Mouse (Mus musculus) limb, embryonic 15.5 days (tissue): ENCODE results near the gene Mical1. TPM values are rescaled to one million over a fixed set of nuclear protein-coding genes. Genes with fewer than 3 reads are reported as not detected.

Source experiments
- ATAC-seq: fragments of 200-750 bp; cut with Nextera tagmentation; 2 replicates; pipeline ENCODE4 v1.8.0; 2017; ENCODE audit warnings: low read depth, moderate TSS enrichment; ENCODE audit not compliant: insufficient number of reproducible peaks, low FRiP score, low TSS enrichment
- H3K27ac ChIP-seq: fragments of 300-500 bp; sonication (generic); 2 replicates; pipeline ENCODE4 v1.5.1; 2015; ENCODE audit warnings: moderate library complexity, mild to moderate bottlenecking, inconsistent platforms
- H3K27me3 ChIP-seq: fragments of 300-500 bp; sonication (generic); 2 replicates; pipeline ENCODE4 v1.6.1; 2015; ENCODE audit warnings: inconsistent platforms
- H3K36me3 ChIP-seq: fragments of 300-500 bp; sonication (generic); 2 replicates; pipeline ENCODE4 v1.6.1; 2015; ENCODE audit warnings: inconsistent platforms
- H3K4me1 ChIP-seq: fragments of 300-500 bp; sonication (generic); 2 replicates; pipeline ENCODE4 v1.6.1; 2015; ENCODE audit warnings: inconsistent platforms
- H3K4me2 ChIP-seq: fragments of 300-500 bp; sonication (generic); 2 replicates; pipeline ENCODE4 v1.6.1; 2015; ENCODE audit warnings: mild to moderate bottlenecking, inconsistent platforms
- H3K4me3 ChIP-seq: fragments of 300-500 bp; sonication (generic); 2 replicates; pipeline ENCODE4 v1.5.1; 2015; ENCODE audit warnings: mild to moderate bottlenecking, inconsistent platforms
- H3K9ac ChIP-seq: fragments of 300-500 bp; sonication (generic); 2 replicates; pipeline ENCODE4 v1.6.1; 2015; ENCODE audit warnings: inconsistent platforms
- H3K9me3 ChIP-seq: fragments of 300-500 bp; sonication (generic); 2 replicates; pipeline ENCODE4 v1.6.1; 2016; ENCODE audit warnings: inconsistent platforms
- WGBS: fragments of 180-500 bp; shearing (Covaris S2); methylation state at CpG from one replicate; pipeline ENCODE4 v1.1.7; 2015; 5-methylcytosine and 5-hydroxymethylcytosine counted together
- polyA plus RNA-seq: library from polyadenylated mRNA; unstranded; fragments of >200 nt; fragmentation: Nextera tagmentation; extraction: Ambion mirVana; gene quantifications from 2 replicates; pipeline ENCODE4 v1.2.1, GENCODE M21; 2015

The Mical1 gene
- 36.0 and 40.8 TPM in 2 replicates for polyA plus RNA-seq

DNA sequence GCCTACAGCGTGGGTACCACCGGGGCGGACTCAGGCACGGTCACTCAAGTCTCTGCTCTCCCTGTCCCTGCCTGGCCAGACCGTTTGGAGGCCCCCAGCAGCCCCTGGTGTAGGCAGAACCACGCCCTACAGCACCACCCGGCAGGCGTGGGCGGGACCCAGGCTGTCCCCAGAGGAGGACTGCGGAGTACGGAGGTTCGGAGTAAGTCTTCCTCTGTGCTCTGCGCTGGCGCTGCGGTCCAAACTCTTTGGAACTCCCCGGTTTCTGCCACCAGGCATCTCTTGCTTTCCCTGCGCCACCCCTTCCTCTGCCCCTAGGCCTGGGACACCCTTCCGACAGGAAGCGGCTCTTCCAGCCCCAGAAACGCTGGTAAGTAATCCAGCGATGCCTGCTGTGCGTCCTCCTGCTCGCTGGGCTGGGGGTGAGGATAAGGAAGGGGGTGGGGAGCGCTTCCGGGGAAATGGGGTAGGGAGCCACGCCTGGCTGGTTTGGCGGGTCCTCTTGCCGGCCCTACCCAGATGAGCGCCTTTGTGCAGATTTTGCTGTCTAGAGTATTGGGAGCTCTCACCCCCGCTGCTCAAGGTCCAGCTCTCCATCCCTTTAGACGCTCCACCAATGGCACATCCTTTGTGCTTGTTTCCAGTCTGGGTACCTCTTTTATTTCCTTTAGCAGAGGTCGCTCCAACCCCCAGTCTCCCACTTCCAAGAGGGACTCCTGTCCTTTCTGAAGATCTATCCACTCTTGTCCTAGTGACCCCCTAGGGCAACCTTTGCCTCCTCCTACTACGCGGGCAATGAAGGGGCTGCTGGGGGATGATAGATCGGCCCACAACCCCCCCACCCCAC, at the start of gene Mical1:
TSS of gene Mical1 (plus strand) at position 144 of the 847 bp plus-strand sequence.
- peaks cover 23% of the 10 kb centered on the region for H3K36me3 ChIP-seq
- H3K27me3 ChIP-seq, result no peaks in the 10 kb centered on the region
- peak; percentile 72 for ATAC-seq
- H3K27ac ChIP-seq, result peak within 1 kb of the TSS; percentile 85
- under 1% methylated on average over 35 of the region's 35 CpGs for WGBS
- H3K9ac ChIP-seq, result peak within 1 kb of the TSS; percentile 33
- H3K9me3 ChIP-seq, result no peaks in the 10 kb centered on the region
- peak within 1 kb of the TSS; percentile 82 for H3K4me2 ChIP-seq
- H3K4me1 ChIP-seq, result peaks cover 31% of the 10 kb centered on the region
- H3K4me3 ChIP-seq, result peak within 1 kb of the TSS; percentile 60

DNA sequence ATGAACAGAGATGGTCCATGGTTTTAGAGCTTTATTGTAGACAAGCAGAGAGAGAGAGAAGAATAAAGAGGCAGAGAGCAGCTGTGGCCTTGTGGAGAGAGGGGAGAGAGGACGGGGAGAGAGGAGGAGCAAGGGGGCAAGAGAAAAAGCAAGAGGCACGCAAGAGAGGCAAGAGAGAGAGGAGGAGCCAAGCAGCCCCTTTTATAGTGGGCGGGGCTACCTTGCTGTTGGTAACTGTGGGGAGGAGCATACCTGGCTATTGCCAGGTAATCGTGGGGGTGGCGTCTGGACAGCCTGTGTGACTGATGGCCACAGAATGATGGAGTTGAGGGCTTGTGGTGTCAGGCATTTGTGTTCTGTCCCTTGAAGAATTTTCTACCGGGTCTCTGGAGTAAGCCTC, 49.7 kb upstream of the Mical1 start:
- Histone ChIP-seq H3K27ac (no peak overlapping the region), H3K9ac (no peak overlapping the region), H3K4me2 (no peak overlapping the region), H3K27me3 (no peaks in the 10 kb centered on the region), H3K4me1 (no peaks in the 10 kb centered on the region), H3K9me3 (no peaks in the 10 kb centered on the region), H3K36me3 (no peaks in the 10 kb centered on the region), H3K4me3 (no peak overlapping the region)
- WGBS, result 49% methylated on average over 6 of the region's 6 CpGs
- ATAC-seq, result no peak

DNA sequence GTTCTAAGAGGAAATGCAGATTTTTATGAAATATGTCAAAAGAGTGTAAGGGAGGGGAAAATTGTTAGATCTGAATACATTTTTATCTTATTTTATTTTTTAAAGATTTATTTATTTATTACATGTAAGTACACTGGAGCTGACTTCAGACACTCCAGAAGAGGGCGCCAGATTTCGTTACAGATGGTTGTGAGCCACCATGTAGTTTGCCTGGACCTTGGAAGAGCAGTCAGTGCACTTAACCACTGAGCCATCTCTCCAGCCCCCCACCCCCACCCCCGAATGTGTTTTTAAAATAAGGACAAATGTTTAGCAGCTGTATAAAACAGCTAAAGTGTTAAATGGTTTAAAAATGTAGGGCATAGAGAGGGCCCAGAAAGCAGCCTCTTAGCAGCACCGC, 41.5 kb upstream of the Mical1 start:
- Histone ChIP-seq H3K36me3 (no peaks in the 10 kb centered on the region), H3K4me3 (no peak overlapping the region), H3K9ac (no peak overlapping the region), H3K27me3 (no peaks in the 10 kb centered on the region), H3K9me3 (no peaks in the 10 kb centered on the region), H3K27ac (no peak overlapping the region), H3K4me1 (no peaks in the 10 kb centered on the region), H3K4me2 (no peak overlapping the region)
- ATAC-seq, result no peak
- 28% methylated on average over 4 of the region's 4 CpGs for WGBS

DNA sequence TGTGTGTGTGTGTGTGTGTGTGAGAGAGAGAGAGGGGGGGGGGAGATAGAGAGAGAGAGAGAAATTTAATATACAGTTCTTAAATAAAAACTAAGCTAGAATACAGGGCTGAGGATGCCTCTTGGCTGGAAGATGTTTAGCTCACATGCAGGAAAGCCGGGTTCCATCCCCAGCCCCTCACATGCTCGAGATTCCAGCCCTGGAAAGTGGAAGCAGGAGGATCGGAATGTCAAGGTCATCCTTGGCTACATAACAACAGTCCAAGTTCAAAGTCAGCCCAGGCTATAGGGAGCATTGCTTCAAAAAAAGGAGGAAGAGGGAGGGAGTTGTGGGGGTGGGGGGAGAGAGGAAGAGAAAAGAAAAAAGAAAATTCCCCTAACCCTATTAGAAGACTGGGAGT, 41.0 kb upstream of the Mical1 start:
- Histone ChIP-seq H3K36me3 (no peaks in the 10 kb centered on the region), H3K4me3 (no peak overlapping the region), H3K27ac (no peak overlapping the region), H3K4me2 (no peak overlapping the region), H3K9ac (no peak overlapping the region), H3K9me3 (no peaks in the 10 kb centered on the region), H3K27me3 (no peaks in the 10 kb centered on the region), H3K4me1 (no peaks in the 10 kb centered on the region)
- 39% methylated on average over 3 of the region's 3 CpGs for whole genome bisulfite sequencing
- no peak for ATAC-seq

DNA sequence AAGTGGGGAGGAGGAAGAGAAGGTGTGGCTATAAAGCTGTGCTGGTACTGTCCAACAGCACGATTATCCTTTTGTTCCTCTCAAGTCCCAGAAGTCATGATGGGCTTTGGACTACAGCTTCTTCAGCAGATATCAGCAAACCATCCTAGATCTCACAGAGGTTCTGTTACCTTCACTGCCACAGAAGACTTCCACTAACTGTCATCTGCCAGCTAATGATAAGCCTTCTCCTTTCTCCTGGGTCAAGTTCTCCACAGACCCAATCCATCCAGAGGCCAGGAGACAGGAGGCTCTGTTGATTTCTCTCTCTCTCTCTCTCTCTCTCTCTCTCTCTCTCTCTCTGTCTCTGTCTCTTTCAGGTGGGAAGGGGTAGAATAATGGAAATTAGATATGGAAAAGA, 27.9 kb upstream of the Mical1 start:
- H3K27me3 ChIP-seq, result no peaks in the 10 kb centered on the region
- ATAC-seq, result no peak
- H3K9me3 ChIP-seq, result no peaks in the 10 kb centered on the region
- H3K9ac ChIP-seq, result no peak overlapping the region
- no peak overlapping the region for H3K4me2 ChIP-seq
- H3K4me3 ChIP-seq, result no peak overlapping the region
- H3K36me3 ChIP-seq, result peaks cover 17% of the 10 kb centered on the region
- H3K27ac ChIP-seq, result no peak overlapping the region
- peaks cover 12% of the 10 kb centered on the region for H3K4me1 ChIP-seq
- WGBS, result 87% methylated on average over 1 of the region's 1 CpGs

DNA sequence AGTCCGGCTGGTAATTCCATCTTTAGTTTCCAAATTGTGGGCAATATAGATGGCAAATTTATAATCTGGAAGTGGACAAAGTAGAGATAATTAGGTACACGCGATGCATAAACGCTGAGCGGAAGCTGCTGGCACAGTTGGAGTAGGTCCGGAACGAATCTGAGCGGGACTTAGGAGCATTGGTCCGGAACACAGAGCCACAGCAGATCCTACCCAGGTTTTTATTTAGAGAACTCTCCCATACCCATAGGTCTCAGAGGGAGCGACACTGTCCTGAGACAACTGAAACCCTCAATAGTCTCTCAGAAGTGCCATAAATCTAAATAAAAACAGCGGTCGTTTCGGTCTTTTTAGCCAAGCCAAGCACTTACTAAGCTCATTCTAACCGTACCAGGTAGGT, 26.4 kb upstream of the Mical1 start:
- H3K4me3 ChIP-seq, result peak overlapping the region; percentile 99
- peak overlapping the region; percentile 83 for H3K27ac ChIP-seq
- peak; percentile 62 for ATAC-seq
- peaks cover 12% of the 10 kb centered on the region for H3K4me1 ChIP-seq
- peaks cover 22% of the 10 kb centered on the region for H3K36me3 ChIP-seq
- peak overlapping the region; percentile 86; the same call in 1 of the 2 replicates for H3K9ac ChIP-seq
- 8% methylated on average over 14 of the region's 14 CpGs for WGBS
- H3K9me3 ChIP-seq, result no peaks in the 10 kb centered on the region
- peak overlapping the region; percentile 68 for H3K4me2 ChIP-seq
- H3K27me3 ChIP-seq, result no peaks in the 10 kb centered on the region

DNA sequence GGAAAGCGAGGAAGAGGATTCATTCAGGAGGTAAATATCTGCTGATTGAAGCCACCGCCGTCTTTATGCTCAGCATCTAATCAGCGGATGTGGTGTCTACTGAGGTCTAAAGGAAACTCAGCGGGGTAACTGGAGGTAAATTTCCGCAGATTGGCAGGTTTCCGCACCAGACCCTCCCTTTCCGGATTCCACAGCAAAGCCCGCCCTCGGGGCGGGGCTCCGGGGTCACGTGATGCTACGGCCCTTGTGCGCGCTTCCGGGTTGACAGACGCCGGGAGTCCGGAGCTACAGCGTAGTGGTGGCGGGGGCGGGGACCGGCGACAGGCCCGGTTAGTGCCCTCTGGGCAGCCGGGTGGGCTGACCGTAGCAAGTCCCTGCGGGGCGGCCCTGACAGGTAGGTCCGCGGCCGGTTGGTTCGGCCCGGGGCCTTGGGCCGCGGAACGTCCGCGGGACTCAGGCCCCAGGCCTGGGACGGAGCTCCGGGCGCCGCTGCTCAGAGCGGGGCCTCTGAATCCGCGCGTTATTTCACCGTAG, 25.9 kb upstream of the Mical1 start, which contains the start of gene Zbtb24:
TSS of gene Zbtb24 (plus strand) at position 247 of the 534 bp plus-strand sequence.
- ATAC-seq, result peak; percentile 89
- peaks cover 27% of the 10 kb centered on the region for H3K36me3 ChIP-seq
- H3K4me2 ChIP-seq, result peak within 1 kb of the TSS; percentile 68
- under 1% methylated on average over 49 of the region's 49 CpGs for WGBS
- H3K9me3 ChIP-seq, result no peaks in the 10 kb centered on the region
- peak within 1 kb of the TSS; percentile 83 for H3K27ac ChIP-seq
- H3K4me3 ChIP-seq, result peak within 1 kb of the TSS; percentile 99
- no peaks in the 10 kb centered on the region for H3K27me3 ChIP-seq
- peaks cover 12% of the 10 kb centered on the region for H3K4me1 ChIP-seq
- peak within 1 kb of the TSS; percentile 86 for H3K9ac ChIP-seq

DNA sequence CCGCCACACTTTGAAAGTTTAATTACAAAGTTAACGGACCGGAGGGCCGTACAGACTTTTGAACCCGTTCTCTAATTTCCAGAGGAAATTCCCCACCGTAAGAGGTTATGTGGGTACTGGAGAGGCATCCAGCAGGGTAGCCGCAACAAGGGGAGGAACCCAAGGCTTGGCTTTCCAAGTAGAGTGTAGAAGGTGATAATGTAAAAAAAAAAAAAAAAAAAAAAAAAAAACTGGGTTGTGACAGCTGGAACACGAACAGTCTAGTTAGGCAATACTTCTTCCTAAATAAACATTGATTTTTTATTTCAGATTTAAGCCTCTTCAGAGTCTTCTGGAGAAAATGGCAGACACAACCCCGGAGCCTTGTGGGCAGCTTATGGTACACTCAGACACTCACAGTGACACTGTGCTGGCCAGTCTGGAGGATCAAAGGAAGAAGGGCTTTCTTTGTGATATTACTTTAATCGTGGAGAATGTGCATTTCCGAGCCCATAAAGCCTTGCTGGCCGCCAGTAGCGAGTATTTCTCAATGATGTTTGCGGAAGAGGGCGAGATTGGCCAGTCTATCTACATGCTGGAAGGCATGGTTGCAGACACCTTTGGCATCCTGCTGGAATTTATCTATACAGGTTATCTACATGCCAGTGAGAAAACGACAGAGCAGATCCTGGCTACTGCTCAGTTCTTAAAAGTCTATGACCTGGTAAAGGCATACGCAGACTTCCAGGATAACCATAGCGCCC, 25.2 kb upstream of the Mical1 start:
- peak overlapping the region; percentile 99 for H3K4me3 ChIP-seq
- 50% methylated on average over 18 of the region's 18 CpGs for WGBS
- H3K27me3 ChIP-seq, result no peaks in the 10 kb centered on the region
- H3K9ac ChIP-seq, result peak overlapping the region; percentile 86
- peak overlapping the region; percentile 62 for H3K4me2 ChIP-seq
- peak overlapping the region; percentile 67 for H3K27ac ChIP-seq
- no peaks in the 10 kb centered on the region for H3K9me3 ChIP-seq
- peaks cover 35% of the 10 kb centered on the region for H3K36me3 ChIP-seq
- ATAC-seq, result 0 out of 2 replicates have a peak, but pooled peaks have one; percentile 5
- peaks cover 12% of the 10 kb centered on the region for H3K4me1 ChIP-seq

DNA sequence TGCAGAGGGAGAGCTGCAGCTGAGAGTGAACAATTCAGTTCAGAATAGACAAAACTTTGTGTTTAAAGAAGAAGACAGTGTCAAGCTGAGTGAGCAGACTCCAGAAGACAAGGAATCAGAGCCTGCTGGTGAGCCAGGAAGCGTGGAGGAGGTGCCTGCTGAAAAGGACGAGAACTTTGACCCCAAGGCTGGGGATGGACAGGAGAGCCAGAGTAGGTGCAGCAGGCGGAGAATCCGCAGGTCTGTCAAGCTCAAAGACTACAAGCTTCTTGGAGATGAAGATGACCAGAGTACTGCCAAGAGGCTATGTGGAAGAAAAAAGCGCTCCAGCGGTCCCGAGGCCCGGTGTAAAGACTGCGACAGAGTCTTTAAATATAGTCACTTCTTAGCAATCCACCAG, 24.5 kb upstream of the Mical1 start:
- no peaks in the 10 kb centered on the region for H3K27me3 ChIP-seq
- 97% methylated on average over 9 of the region's 9 CpGs for whole genome bisulfite sequencing
- H3K9me3 ChIP-seq, result no peaks in the 10 kb centered on the region
- H3K36me3 ChIP-seq, result peaks cover 42% of the 10 kb centered on the region
- no peak overlapping the region for H3K9ac ChIP-seq
- no peak overlapping the region for H3K4me2 ChIP-seq
- no peak for ATAC-seq
- H3K4me3 ChIP-seq, result no peak overlapping the region
- peaks cover 12% of the 10 kb centered on the region for H3K4me1 ChIP-seq
- H3K27ac ChIP-seq, result no peak overlapping the region

DNA sequence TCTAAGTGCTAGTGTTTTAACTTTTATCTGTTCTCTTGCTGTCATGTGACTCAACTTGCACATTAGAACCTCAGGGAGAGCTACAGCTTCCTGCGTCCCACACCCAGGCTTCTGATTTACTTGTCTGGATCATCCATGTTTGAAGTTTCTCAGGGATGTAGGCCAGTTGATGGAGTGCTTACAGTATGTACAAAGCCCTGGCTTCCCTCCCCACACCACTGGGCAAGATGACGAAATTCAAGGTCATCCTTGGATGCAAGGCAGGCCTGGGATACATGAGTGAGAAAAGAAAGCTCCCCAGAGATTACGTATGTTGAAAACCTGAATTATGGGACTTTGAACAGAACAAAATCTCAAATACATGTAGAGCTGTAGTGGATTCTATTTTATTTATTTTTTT, 23.3 kb upstream of the Mical1 start:
- H3K9ac ChIP-seq, result no peak overlapping the region
- no peaks in the 10 kb centered on the region for H3K9me3 ChIP-seq
- peaks cover 12% of the 10 kb centered on the region for H3K4me1 ChIP-seq
- H3K27ac ChIP-seq, result no peak overlapping the region
- H3K27me3 ChIP-seq, result no peaks in the 10 kb centered on the region
- no peak overlapping the region for H3K4me3 ChIP-seq
- no peak overlapping the region for H3K4me2 ChIP-seq
- WGBS, result 90% methylated on average over 3 of the region's 3 CpGs
- H3K36me3 ChIP-seq, result peaks cover 49% of the 10 kb centered on the region
- ATAC-seq, result no peak

DNA sequence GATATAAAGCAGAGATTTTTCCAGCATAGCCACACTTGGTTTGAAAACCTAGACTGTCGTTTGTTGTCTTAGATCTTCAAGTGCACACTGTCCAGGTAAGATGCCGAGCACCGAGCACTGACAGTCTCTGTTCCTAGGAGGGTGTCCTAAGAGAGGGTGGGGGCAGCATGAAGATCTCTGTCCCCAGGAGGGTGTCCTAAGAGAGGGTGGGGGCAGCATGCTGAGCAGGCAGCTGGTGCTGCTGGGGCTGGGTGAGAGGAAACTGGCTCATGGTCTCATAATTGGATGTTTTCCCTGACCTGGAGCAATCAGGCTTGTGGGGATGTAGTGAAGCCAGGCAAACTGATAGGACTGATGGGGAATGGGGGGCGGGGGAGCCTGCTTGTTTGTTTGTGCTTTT, 16.1 kb upstream of the Mical1 start:
- Histone ChIP-seq H3K27ac (no peak overlapping the region), H3K9me3 (no peaks in the 10 kb centered on the region), H3K27me3 (no peaks in the 10 kb centered on the region), H3K4me3 (no peak overlapping the region), H3K4me2 (no peak overlapping the region), H3K36me3 (peaks cover 66% of the 10 kb centered on the region), H3K4me1 (no peaks in the 10 kb centered on the region), H3K9ac (no peak overlapping the region)
- ATAC-seq, result no peak
- WGBS, result 80% methylated on average over 4 of the region's 4 CpGs

DNA sequence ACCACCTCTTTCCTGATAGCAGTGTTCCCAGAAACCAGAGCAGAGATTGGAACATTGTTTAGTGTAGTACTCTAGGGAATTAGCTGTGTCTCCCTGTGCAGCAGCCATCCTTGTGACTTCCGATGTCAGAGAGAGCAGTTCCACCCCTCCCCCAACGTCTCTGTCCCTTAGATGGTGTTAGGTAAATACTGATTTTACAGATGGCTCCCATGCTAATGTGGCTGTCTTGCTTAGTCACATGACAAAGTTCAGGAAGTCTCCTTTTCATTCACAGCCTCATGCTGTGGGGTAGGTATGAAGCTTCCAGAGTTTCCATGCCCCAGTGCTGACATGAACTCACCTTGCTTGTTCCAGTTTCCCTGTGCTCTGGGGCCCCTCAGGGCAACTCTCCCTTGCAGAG, 15.6 kb upstream of the Mical1 start:
- ATAC-seq, result no peak
- H3K4me1 ChIP-seq, result no peaks in the 10 kb centered on the region
- H3K4me2 ChIP-seq, result no peak overlapping the region
- H3K9ac ChIP-seq, result no peak overlapping the region
- no peak overlapping the region for H3K4me3 ChIP-seq
- peaks cover 63% of the 10 kb centered on the region for H3K36me3 ChIP-seq
- WGBS, result 27% methylated on average over 2 of the region's 2 CpGs
- no peak overlapping the region; the same call in 1 of the 2 replicates for H3K27ac ChIP-seq
- H3K9me3 ChIP-seq, result no peaks in the 10 kb centered on the region
- no peaks in the 10 kb centered on the region for H3K27me3 ChIP-seq
